Mouse (Mus musculus): ENCODE measurements around the gene Als2cr12.
"Not testable (repeated sequence)": the region's sequence is repeated elsewhere in the genome, so short reads cannot be mapped to it uniquely, and the experiment has no call there.

The Als2cr12 gene

GRCm38 (mm10) chr1:58719356-58719945, 23.7 kb upstream of the Als2cr12 start:
- no peak for DNase-seq (ENCODE audit: low spot score)

- DNase-seq (ENCODE audit: low spot score) = no peak
These were observed 21.9 kb upstream of the Als2cr12 start for GRCm38 (mm10) chr1:58717589-58718270.

- no peak for DNase-seq (ENCODE audit: low spot score)
These were observed 21.1 kb upstream of the Als2cr12 start for GRCm38 (mm10) chr1:58716883-58717220.

- DNase-seq (ENCODE audit: low spot score) = peak; percentile 16
These were observed 20.5 kb upstream of the Als2cr12 start for GRCm38 (mm10) chr1:58716162-58716882.

- no peak for DNase-seq (ENCODE audit: low spot score)
These were observed 19.7 kb upstream of the Als2cr12 start for GRCm38 (mm10) chr1:58715536-58715935.

- DNase-seq (ENCODE audit: low spot score) = no peak
These were observed 18.6 kb upstream of the Als2cr12 start for GRCm38 (mm10) chr1:58714361-58714760.

- DNase-seq (ENCODE audit: low spot score) = peak; percentile 70
These were observed 18.1 kb upstream of the Als2cr12 start for GRCm38 (mm10) chr1:58713893-58714231.

- peak; percentile 49 for DNase-seq (ENCODE audit: low spot score)
These were observed 17.5 kb upstream of the Als2cr12 start for GRCm38 (mm10) chr1:58713081-58713892.

GRCm38 (mm10) chr1:58712076-58713061, 16.6 kb upstream of the Als2cr12 start:
- DNase-seq (ENCODE audit: low spot score) = peak; percentile 30

- DNase-seq (ENCODE audit: low spot score) = peak; percentile 61
These were observed 15.7 kb upstream of the Als2cr12 start, which contains the start of gene Cflar for GRCm38 (mm10) chr1:58711365-58712016. Cflar (plus strand) TSS chr1:58711508.

- DNase-seq (ENCODE audit: low spot score) = peak; percentile 53
These were observed 15.0 kb upstream of the Als2cr12 start for GRCm38 (mm10) chr1:58710711-58711364.

- not testable (repeated sequence) for DNase-seq (ENCODE audit: low spot score)
These were observed 14.3 kb upstream of the Als2cr12 start for GRCm38 (mm10) chr1:58710043-58710442.

GRCm38 (mm10) chr1:58700580-58701162, 4.9 kb upstream of the Als2cr12 start:
- not testable (repeated sequence) for DNase-seq (ENCODE audit: low spot score)

GRCm38 (mm10) chr1:58699988-58700387, 4.2 kb upstream of the Als2cr12 start:
- DNase-seq (ENCODE audit: low spot score) = no peak

GRCm38 (mm10) chr1:58698781-58699180, 3.0 kb upstream of the Als2cr12 start:
- no peak for DNase-seq (ENCODE audit: low spot score)

GRCm38 (mm10) chr1:58697607-58698006, 1.8 kb upstream of the Als2cr12 start:
- DNase-seq (ENCODE audit: low spot score) = not testable (repeated sequence)

GRCm38 (mm10) chr1:58693696-58694095, 2.1 kb downstream of the Als2cr12 start:
- no peak for DNase-seq (ENCODE audit: low spot score)

- not testable (repeated sequence) for DNase-seq (ENCODE audit: low spot score)
These were observed 4.1 kb downstream of the Als2cr12 start for GRCm38 (mm10) chr1:58691718-58692117.

- not testable (repeated sequence) for DNase-seq (ENCODE audit: low spot score)
These were observed 4.8 kb downstream of the Als2cr12 start for GRCm38 (mm10) chr1:58690834-58691488.

Data from testis, postnatal 14 days (tissue).